Mouse (Mus musculus) lung, postnatal 25 days (tissue): ENCODE data around the gene Col18a1.

Experiments
- DNase-seq: peaks from one replicate; pipeline ENCODE4 v3.0.0; 2022; ENCODE audit warnings: low spot score

Col18a1 gene

DNA sequence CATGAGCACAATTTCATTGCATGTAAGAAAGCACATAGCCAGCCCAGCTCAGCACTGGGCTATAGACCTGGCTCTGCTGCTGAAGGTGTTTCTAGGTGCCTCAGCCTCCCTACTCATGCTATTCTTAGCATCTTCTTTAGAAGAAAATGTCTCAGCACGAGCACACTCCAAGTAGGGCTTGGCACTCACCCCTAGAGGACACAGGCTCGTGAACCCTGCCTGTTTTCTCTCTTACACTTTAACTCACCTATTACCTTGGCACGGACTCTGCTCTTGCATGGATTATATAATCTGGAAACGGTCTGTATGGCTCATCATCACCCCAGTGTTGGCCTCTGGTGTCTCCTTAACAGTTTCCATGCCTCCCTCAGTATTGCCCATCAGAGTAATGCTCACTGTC, 154.7 kb downstream of the Col18a1 start:
- DNase-seq, result no peak

DNA sequence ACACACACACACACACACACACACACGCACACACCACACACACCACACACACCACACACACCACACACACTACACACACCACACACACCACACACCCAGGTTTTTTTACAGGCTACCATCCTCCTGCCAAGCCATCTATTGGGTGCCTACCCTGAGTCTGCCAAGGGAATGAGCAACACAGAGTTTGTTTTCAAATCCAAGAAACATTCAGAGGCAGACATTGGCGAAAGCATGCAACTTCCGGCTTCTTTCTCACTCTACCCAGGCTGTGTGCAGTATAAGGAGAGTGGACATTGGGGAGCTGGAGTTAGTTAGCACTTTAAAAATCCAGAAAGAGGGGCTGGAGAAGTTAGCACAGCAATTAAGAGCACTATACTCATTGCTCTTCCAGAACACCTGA, 157.7 kb downstream of the Col18a1 start:
- DNase-seq, result no peak

- DNase-seq, result no peak
Observed at GRCm38 (mm10) chr10:77008109-77008561, 158.2 kb downstream of the Col18a1 start.

DNA sequence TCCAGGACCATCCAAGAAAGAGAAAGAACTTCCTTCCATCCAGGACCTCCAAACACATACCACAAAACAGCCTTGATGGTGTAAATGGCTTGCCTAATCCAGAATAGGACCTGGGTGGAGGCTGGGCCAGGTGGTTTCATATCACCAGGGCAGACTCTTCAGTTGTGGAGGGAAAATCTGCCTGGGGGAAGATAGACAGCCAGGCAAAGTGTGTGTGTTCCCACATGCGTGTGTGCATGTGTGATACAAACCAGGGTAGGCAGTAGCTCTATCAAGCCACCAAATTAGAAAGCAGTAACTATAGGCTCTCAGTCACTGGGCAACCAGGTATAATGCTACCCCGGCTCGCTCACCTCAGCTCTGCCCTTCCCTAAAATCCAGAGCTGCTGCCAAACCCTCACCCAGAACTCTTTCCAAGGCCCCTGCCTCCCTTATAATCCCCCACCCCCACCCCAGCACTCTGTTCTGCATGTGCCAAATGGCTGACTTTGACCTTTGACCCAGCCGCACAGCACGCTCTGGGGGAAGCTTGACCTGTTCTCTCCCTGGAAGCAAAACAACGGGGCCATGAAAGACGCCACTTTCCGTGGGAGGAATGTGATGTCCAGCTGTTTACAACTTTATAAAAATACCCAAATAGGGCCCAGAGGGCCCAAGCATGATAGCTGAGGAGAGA, 158.8 kb downstream of the Col18a1 start:
- DNase-seq, result no peak

GRCm38 (mm10) chr10:77004936-77005335, 161.4 kb downstream of the Col18a1 start:
- no peak for DNase-seq
